Mouse (Mus musculus): ENCODE results near the gene Chmp3.

Gene Chmp3

GRCm38 (mm10) chr6:71613225-71613624 is 69.6 kb downstream of the Chmp3 start:
- no peak for DNase-seq

GRCm38 (mm10) chr6:71616959-71617358 is 73.4 kb downstream of the Chmp3 start:
- DNase-seq: no peak

- DNase-seq: no peak
These were observed 78.0 kb downstream of the Chmp3 start for GRCm38 (mm10) chr6:71621551-71621950.

GRCm38 (mm10) chr6:71621981-71622380 is 78.4 kb downstream of the Chmp3 start:
- no peak for DNase-seq

- no peak for DNase-seq
These were observed 81.1 kb downstream of the Chmp3 start for GRCm38 (mm10) chr6:71624723-71625122.

- DNase-seq: no peak
These were observed 82.4 kb downstream of the Chmp3 start for GRCm38 (mm10) chr6:71625984-71626383.

GRCm38 (mm10) chr6:71627325-71627724 is 83.7 kb downstream of the Chmp3 start:
- no peak for DNase-seq

GRCm38 (mm10) chr6:71631196-71631595 is 87.6 kb downstream of the Chmp3 start:
- no peak for DNase-seq

- DNase-seq: peak; percentile 49
These were observed 88.3 kb downstream of the Chmp3 start for GRCm38 (mm10) chr6:71631706-71632461.

Measured in right cerebral cortex, postnatal 25 days (tissue).